Mouse (Mus musculus) myocyte (in vitro differentiated cells): ENCODE measurements around the gene Twist2.

Experiments used
- POLR2A ChIP-seq: IDR thresholded peaks from one replicate; pipeline ENCODE4 v1.6.1; 2011; ENCODE audit warnings: low read depth, mild to moderate bottlenecking, control low read depth, moderate library complexity; ENCODE audit not compliant: insufficient read length
- USF1 ChIP-seq: IDR thresholded peaks from one replicate; pipeline ENCODE4 v1.6.1; 2011; ENCODE audit warnings: low read depth, mild to moderate bottlenecking, control low read depth, moderate library complexity

DNA sequence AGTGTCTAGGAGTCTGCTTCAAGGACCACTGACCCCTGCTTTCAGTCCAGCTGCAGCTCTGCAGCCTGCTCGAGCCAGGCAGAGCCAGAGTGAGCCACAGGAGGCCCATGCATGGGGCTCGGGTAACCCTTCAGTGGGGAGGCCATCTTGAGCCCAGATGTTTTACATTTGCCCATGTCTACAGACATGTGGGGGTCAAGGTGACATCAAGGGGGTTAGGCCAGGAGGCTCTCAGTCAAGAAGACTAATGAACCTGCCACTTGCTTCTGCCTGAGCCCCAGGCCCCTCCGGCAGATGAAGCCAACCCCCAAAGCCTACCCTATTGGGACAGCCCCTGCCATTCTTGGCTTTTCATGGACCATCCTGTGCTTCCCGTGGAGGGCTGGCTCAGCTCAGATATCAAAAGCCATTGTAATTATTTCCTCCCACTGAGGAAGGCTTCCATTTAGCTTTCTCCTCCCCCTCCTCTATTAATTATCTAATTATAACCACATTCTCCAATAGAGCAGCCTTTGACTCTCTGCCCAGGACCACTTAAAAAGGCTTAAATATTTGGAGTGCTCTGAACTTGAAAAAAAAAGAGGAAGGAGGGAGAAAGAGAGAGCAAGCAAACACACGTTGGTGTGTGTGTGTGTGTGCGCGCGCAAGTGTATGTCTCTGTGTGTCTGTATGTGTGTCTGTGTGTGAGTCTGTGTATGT is 43.6 kb downstream of the Twist2 start:
- TF ChIP-seq USF1 = no peak
- no peak for TF ChIP-seq POLR2A
